Mouse (Mus musculus): ENCODE measurements around the gene Farp1. TPM values are rescaled to one million over a fixed set of nuclear protein-coding genes. Genes with fewer than 3 reads are reported as not detected.

Farp1 gene
- polyA plus RNA-seq, 1 experiment from 2014 or later: 8.8 TPM

DNA sequence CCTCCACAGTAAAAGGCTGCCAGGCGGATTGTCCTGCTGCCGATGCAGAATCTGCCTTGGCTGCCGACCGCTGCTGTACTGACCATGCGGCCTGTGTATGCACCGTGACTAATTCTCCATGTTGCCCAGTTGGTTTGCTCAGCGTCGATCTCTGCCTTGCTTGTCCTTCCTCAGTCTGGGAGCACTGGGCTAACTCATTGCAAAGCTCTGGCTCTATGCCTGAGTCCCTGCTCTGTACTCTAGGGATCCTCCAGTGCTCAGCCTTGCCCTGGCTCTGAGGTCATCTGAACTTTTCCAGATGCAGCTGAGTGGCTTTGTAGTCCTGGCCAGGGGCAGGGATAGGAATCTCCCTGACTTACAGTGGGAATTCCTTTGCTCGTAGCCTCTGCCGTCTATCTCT, 24.3 kb downstream of the Farp1 start:
- Histone ChIP-seq H3K9ac (no peak overlapping the region), H3K4me1 (peaks cover 28% of the 10 kb centered on the region), H3K4me2 (no peak overlapping the region)

DNA sequence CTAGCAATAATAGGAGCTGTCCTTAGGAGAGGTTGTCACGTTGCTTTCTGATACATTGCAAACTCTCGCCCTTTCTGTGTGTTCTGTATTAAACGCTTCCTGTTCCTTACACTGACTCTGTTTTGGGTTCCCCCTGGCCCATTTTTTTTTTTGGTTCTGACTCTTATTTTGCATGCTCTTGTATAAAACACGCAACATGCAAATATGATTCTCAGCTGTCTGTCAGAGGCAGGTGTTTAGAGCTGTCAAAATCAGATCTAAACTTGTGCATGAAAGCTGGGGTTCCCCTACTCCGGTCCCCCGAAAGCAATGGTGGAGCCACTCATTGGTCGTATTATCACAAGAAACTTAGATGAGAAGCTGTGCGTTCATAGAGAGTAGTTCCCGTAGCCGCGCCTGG, 25.5 kb downstream of the Farp1 start:
- no peak overlapping the region for H3K27ac ChIP-seq
- no peaks in the 10 kb centered on the region for H3K36me3 ChIP-seq
- no peak overlapping the region for H3K4me2 ChIP-seq
- no peak overlapping the region for H3K9ac ChIP-seq
- no peaks in the 10 kb centered on the region for H3K9me3 ChIP-seq (replicated peaks)
- ATAC-seq: no peak
- H3K4me1 ChIP-seq: peaks cover 27% of the 10 kb centered on the region
- 76% methylated on average over 11 of the region's 11 CpGs for WGBS (ENCODE audit: insufficient replicate concordance)
- no peak overlapping the region for H3K4me3 ChIP-seq
- no peaks in the 10 kb centered on the region for H3K27me3 ChIP-seq (replicated peaks)

More for the DNA sequence above, 24.3 kb downstream of the Farp1 start:
- no peak for ATAC-seq
- Histone ChIP-seq H3K9me3 (replicated peaks) (no peaks in the 10 kb centered on the region), H3K36me3 (no peaks in the 10 kb centered on the region), H3K27ac (no peak overlapping the region), H3K4me3 (no peak overlapping the region), H3K27me3 (replicated peaks) (no peaks in the 10 kb centered on the region)
- 71% methylated on average over 10 of the region's 10 CpGs for WGBS (ENCODE audit: insufficient replicate concordance)

- Histone ChIP-seq H3K27ac (no peak overlapping the region), H3K4me1 (peaks cover 21% of the 10 kb centered on the region), H3K9me3 (replicated peaks) (no peaks in the 10 kb centered on the region), H3K4me2 (no peak overlapping the region), H3K9ac (no peak overlapping the region), H3K27me3 (replicated peaks) (no peaks in the 10 kb centered on the region), H3K36me3 (peaks cover 5% of the 10 kb centered on the region; the same call in 1 of the 2 replicates), H3K4me3 (no peak overlapping the region)
- 49% methylated on average over 4 of the region's 4 CpGs for WGBS (ENCODE audit: insufficient replicate concordance)
- no peak for ATAC-seq
Observed at GRCm38 (mm10) chr14:121061686-121062085, 26.7 kb downstream of the Farp1 start.

- H3K4me2 ChIP-seq: no peak overlapping the region
- WGBS (ENCODE audit: insufficient replicate concordance): 57% methylated on average over 14 of the region's 14 CpGs
Observed at GRCm38 (mm10) chr14:121062238-121063082, 27.5 kb downstream of the Farp1 start.

DNA sequence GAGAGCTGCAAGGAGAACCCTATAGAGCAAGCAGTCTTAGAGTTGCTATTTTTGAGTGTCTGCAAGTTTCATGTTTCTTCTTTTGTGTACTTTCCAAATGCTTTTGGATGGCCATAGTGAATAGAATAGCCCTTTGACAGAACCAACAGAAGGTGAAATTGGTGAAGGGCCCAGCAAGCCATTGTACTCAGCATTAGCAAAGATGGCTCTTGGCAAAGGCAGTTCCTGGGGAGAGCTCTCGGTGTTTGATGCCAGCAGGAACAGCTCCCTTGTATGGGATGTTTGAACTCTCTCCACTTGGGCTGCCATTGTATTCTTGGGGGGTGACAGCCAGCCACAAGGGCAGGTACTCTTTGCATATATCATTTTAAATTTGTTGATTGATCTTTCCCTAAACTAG, 29.7 kb downstream of the Farp1 start:
- Histone ChIP-seq H3K4me3 (no peak overlapping the region), H3K36me3 (peaks cover 5% of the 10 kb centered on the region; the same call in 1 of the 2 replicates), H3K9ac (no peak overlapping the region), H3K9me3 (replicated peaks) (no peaks in the 10 kb centered on the region), H3K4me1 (peaks cover 21% of the 10 kb centered on the region), H3K27me3 (replicated peaks) (no peaks in the 10 kb centered on the region), H3K27ac (no peak overlapping the region), H3K4me2 (no peak overlapping the region)
- ATAC-seq: no peak
- 48% methylated on average over 1 of the region's 1 CpGs for WGBS (ENCODE audit: insufficient replicate concordance)

More at GRCm38 (mm10) chr14:121062238-121063082, 27.5 kb downstream of the Farp1 start:
- H3K27ac ChIP-seq: no peak overlapping the region
- H3K4me3 ChIP-seq: no peak overlapping the region
- H3K27me3 ChIP-seq (replicated peaks): no peaks in the 10 kb centered on the region
- H3K9ac ChIP-seq: no peak overlapping the region
- H3K4me1 ChIP-seq: peaks cover 21% of the 10 kb centered on the region
- no peaks in the 10 kb centered on the region for H3K9me3 ChIP-seq (replicated peaks)
- H3K36me3 ChIP-seq: peaks cover 5% of the 10 kb centered on the region; the same call in 1 of the 2 replicates
- ATAC-seq: no peak; the same call in 1 of the 2 replicates

DNA sequence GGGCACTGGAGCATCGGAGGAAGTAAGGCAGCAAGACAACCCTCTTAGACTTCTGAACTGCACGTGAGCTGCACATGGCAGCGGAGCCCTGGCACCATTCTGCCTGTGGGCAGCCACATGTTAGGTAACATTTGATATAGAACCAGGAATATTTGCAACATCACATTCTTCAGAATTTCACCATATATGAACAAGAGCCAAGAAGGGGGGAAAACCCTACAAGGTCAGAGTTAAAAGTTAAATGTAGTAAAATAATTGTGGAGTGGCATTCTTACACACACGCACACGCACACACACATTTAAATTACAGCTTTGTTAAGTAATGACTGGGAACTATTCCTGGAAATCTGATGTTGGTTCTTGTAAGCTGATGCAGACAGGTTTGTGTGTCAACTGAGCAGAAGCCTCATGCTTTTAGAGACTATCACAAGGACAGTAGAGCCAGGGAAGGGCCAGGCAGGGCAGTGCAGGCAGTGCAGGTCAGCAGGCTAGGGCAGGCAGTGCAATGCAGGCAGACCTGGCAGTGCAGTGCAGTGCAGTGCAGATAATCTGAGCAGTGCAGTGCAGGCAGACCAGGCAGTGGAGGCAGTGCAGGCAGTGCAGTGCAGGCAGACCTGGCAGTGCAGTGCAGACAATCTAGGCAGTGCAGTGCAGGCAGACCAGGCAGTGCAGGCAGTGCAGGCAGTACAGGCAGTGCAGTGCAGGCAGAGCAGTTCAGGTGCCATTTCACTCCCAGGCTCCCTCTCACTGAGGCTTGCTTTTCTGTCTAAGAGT, 38.3 kb downstream of the Farp1 start:
- Histone ChIP-seq H3K36me3 (peaks cover 15% of the 10 kb centered on the region; the same call in 1 of the 2 replicates), H3K4me3 (no peak overlapping the region), H3K27ac (no peak overlapping the region), H3K9me3 (replicated peaks) (no peaks in the 10 kb centered on the region), H3K27me3 (replicated peaks) (no peaks in the 10 kb centered on the region), H3K4me2 (no peak overlapping the region), H3K9ac (no peak overlapping the region), H3K4me1 (no peaks in the 10 kb centered on the region)
- ATAC-seq: peak; percentile 30; the same call in 1 of the 2 replicates
- 77% methylated on average over 5 of the region's 5 CpGs for WGBS (ENCODE audit: insufficient replicate concordance)

DNA sequence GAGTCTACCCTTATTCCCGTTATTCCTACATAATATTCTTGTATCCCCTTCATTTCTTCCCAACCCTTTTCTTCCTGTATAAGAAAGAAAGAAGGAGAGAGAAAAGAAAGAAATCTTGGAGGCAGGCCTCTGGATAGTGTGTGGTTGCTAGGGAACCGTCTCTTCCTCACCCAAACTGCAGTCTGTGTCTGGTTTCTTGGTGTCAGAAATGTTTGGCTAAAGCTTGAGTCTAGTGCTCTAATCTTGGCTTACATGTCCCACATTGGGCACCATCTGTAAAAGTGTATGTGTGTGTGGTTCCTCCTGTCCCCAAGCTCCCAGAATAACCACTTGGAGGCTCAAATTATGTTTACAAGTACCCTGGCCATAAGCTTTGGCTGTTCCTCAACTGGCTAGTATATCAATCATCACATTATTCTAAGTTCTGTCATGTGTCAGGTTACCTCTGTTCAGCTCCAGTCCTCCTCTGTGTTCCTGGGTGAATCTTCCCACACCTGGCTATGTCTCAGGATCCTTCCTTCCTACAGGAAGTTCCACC, 39.3 kb downstream of the Farp1 start:
- no peak overlapping the region for H3K9ac ChIP-seq
- H3K27ac ChIP-seq: no peak overlapping the region
- H3K36me3 ChIP-seq: peaks cover 15% of the 10 kb centered on the region
- 68% methylated on average over 2 of the region's 2 CpGs for WGBS (ENCODE audit: insufficient replicate concordance)
- no peak for ATAC-seq
- H3K9me3 ChIP-seq (replicated peaks): no peaks in the 10 kb centered on the region
- no peaks in the 10 kb centered on the region for H3K27me3 ChIP-seq (replicated peaks)
- no peak overlapping the region for H3K4me2 ChIP-seq
- no peaks in the 10 kb centered on the region for H3K4me1 ChIP-seq
- H3K4me3 ChIP-seq: no peak overlapping the region

GRCm38 (mm10) chr14:121080739-121081138, 45.7 kb downstream of the Farp1 start:
- Histone ChIP-seq H3K36me3 (no peaks in the 10 kb centered on the region; the same call in 1 of the 2 replicates), H3K27ac (no peak overlapping the region), H3K4me1 (no peaks in the 10 kb centered on the region), H3K27me3 (replicated peaks) (no peaks in the 10 kb centered on the region), H3K4me2 (no peak overlapping the region), H3K9me3 (replicated peaks) (no peaks in the 10 kb centered on the region), H3K9ac (no peak overlapping the region), H3K4me3 (no peak overlapping the region)
- no peak for ATAC-seq
- WGBS (ENCODE audit: insufficient replicate concordance): 47% methylated on average over 5 of the region's 5 CpGs

GRCm38 (mm10) chr14:121082341-121082740, 47.3 kb downstream of the Farp1 start:
- Histone ChIP-seq H3K9me3 (replicated peaks) (no peaks in the 10 kb centered on the region), H3K9ac (no peak overlapping the region), H3K27ac (no peak overlapping the region), H3K4me2 (no peak overlapping the region), H3K27me3 (replicated peaks) (no peaks in the 10 kb centered on the region), H3K36me3 (no peaks in the 10 kb centered on the region; the same call in 1 of the 2 replicates), H3K4me3 (no peak overlapping the region), H3K4me1 (no peaks in the 10 kb centered on the region)
- WGBS (ENCODE audit: insufficient replicate concordance): 59% methylated on average over 7 of the region's 7 CpGs
- no peak for ATAC-seq

- Histone ChIP-seq H3K4me3 (no peak overlapping the region), H3K9me3 (replicated peaks) (no peaks in the 10 kb centered on the region), H3K27me3 (replicated peaks) (no peaks in the 10 kb centered on the region), H3K36me3 (no peaks in the 10 kb centered on the region; the same call in 1 of the 2 replicates), H3K9ac (no peak overlapping the region), H3K27ac (no peak overlapping the region), H3K4me2 (no peak overlapping the region), H3K4me1 (no peaks in the 10 kb centered on the region)
- ATAC-seq: no peak
- WGBS (ENCODE audit: insufficient replicate concordance): 64% methylated on average over 2 of the region's 2 CpGs
Observed at GRCm38 (mm10) chr14:121082793-121083192, 47.8 kb downstream of the Farp1 start.

DNA sequence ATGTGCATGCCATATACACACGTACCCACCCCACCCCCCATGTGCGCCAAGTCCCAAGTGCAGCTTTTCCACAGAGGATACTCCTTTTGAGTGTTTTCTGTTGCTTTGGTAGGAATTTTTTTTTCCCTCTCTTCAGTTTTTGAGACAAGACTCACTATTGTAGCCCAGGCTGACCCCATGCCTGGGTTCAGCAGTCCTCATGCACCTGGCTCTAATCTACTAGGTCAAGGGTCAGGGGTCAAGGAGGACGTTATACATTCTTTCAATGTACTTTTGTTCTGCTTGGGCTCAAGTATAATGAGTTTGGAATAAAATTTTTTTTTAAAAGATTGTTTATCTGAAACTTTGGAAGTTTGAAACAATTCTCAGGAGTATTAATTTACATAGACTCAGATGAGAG, 48.4 kb downstream of the Farp1 start:
- Histone ChIP-seq H3K4me2 (no peak overlapping the region), H3K27ac (no peak overlapping the region), H3K4me1 (no peaks in the 10 kb centered on the region), H3K36me3 (no peaks in the 10 kb centered on the region; the same call in 1 of the 2 replicates), H3K9me3 (replicated peaks) (no peaks in the 10 kb centered on the region), H3K4me3 (no peak overlapping the region), H3K27me3 (replicated peaks) (no peaks in the 10 kb centered on the region), H3K9ac (no peak overlapping the region)
- ATAC-seq: no peak
- WGBS (ENCODE audit: insufficient replicate concordance): 74% methylated on average over 3 of the region's 3 CpGs

DNA sequence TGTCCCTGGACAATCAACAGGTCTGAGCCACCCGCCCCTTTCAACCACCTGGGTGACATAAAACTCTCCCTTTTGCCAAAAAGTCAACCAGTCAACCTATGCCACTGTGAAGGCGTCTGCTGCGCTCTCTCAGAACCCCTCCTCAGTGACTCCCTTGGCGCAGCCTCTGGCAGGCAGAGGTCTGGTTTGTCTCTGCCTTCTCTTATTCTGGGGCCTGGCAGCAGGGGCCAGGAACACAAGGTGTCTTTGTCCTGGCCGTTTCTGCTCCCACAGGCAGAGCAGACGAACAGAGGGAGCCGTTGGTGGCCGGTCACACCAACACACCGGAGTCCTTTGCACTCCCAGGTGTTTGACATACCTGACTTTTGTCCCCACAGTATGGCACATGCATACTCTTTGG, 57.5 kb downstream of the Farp1 start:
- no peak overlapping the region for H3K4me2 ChIP-seq
- H3K9ac ChIP-seq: no peak overlapping the region
- no peak overlapping the region for H3K27ac ChIP-seq
- peaks cover 12% of the 10 kb centered on the region for H3K36me3 ChIP-seq
- no peak for ATAC-seq
- peaks cover 14% of the 10 kb centered on the region; the same call in 1 of the 2 replicates for H3K4me1 ChIP-seq
- H3K4me3 ChIP-seq: no peak overlapping the region
- no peaks in the 10 kb centered on the region for H3K27me3 ChIP-seq (replicated peaks)
- 77% methylated on average over 9 of the region's 9 CpGs for WGBS (ENCODE audit: insufficient replicate concordance)
- H3K9me3 ChIP-seq (replicated peaks): no peaks in the 10 kb centered on the region
